Mouse (Mus musculus): Measurements from ENCODE around the gene Cask.

Cask gene

DNA sequence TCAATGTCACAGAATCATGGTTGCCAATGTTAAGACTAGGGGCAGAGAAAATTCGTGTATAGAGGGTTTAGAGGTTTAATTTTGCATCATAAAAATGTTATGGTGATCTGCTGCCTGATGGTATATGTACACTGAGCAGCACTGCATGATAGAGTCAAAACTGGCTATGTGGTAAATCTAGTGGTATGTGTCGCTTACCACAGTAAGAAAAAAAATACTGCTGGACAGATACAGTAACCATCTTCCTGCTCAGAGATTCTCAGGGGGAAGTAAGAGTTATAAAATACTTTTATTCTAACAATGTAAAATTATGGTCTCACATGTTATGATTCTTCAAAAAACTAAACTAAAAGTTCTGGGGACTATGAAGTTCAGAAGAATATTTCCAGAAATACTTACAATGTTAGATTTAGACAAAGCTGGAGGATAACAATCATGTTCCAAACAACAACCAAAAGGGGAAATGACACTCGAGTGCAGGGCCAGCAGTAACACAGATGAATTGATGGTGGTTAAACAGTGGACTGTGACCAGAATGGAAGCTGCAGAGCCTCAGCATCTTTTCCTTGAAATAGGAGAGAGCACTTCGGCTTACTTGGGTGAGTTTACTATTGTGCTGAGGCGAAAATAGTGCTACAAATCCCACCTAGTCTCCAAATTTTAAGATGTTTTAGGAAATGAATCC is 219.4 kb downstream of the Cask start, which contains the start of gene Gpr34:
Gene Gpr34 (plus strand): TSS at position 491 of the 685 bp plus-strand sequence.
- DNase-seq (ENCODE audit: low spot score), result no peak

DNA sequence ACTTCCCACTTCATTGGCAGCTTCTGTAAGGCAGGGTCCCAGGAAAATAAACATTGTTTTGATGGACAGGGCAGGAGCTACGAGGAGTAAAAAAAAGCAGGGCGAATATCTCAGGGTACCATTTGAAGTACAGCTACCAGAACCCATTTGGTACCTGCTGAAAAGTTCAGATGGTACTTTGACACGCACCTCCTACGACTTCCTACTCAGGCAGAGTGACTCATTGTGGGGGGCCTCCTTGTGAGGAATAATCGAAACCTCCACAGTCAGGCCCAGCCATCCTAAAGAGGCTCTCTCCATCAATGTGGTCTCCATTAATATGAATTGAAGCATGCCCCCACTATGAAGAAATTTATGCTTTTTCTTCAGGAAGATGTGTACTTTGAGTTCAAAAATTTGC is 228.5 kb downstream of the Cask start:
- DNase-seq (ENCODE audit: low spot score), result no peak

DNA sequence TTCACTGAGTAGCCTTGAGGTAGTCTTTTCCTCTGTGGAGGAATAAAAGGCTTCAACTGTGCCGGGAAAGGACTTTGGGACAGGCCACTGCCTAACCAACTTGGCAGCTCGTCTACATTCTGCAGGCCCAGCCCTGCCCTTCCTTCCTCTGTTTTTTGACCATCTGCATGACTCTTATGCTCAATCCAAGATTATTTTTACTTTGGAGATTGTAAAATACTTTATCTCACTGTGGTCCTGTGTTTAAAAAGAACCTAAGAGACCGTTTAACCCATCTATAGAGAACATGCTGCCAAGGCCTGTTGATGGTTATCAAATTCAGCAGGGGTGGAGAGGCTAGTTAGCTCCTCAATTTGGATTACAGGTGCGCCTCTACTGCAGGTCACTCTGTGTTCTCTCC is 229.7 kb downstream of the Cask start:
- no peak for DNase-seq (ENCODE audit: low spot score)

DNA sequence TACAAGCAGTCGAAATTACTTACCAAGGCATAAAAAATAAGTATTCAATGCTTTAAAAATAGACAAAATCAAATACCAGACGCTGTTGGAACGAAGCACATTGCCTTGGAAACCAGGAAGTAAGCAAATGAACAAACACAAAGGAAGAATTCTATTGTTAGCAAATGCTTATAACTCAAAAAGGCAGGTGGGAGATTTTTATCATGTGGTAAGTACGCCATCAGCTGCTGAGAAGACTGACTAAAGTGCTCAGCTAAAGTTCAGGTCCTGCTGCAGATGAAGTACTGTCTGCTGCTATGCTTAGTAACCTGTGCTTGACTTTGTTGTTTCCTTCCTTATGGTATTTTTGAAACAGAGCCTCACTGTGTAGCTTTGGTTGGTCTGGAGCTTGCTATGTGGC is 232.7 kb downstream of the Cask start:
- DNase-seq (ENCODE audit: low spot score), result no peak

DNA sequence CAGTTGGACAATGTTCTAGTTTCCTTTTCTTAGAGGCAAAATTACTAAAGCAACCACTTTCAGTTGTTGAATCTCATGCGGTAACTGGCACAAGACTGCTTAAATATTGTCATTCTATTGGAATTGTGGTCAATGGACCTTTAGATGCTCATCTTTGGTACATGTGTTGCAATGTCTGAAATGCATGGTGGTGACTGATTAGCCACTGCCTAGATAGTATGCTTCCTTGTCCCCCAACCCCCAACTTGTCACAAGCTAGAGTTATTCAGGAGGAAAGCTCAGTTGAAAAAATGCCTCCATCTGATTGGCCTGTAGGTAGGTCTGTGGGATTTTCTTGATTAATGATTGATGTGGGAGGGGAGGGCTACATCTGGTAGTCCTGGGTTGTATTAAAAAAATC is 233.9 kb downstream of the Cask start:
- DNase-seq (ENCODE audit: low spot score), result no peak

DNA sequence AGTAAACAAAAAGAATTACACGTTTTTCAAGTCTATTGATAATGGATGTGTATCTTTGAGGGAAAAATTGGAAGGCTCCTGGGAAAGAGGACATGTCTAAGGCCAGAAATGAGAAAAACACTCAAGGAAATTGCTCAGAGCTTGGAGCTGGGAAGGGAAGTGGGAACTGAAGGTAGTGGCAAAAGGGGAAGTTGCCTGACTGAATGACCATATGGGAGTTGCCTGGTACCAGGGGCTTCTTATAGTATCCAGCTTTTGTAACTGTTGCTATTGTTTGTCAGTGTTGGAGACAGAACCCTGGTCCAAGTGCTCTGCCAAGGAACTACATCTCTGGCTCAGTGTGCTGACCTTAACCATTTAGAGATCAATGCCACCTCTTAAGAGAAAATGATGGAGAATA is 234.4 kb downstream of the Cask start:
- no peak for DNase-seq (ENCODE audit: low spot score)

DNA sequence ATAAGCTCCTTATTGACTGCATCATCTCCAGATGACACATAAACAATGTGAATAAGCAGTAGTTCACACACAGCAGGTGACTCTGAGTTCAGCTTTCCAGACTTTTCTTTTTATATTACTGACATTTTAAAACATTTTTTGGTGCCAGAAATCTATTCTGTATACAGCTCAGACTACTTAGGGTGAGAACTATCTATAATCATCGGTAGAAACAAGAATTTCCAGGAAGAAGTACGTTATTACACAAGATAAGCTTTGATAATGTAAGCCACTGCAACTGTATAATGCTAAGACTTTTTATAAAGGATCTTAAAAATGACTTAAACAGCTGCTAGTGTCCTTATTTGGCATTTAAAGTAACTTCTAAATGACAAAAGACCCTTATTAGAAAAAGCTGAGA is 239.1 kb downstream of the Cask start:
- DNase-seq (ENCODE audit: low spot score), result no peak

DNA sequence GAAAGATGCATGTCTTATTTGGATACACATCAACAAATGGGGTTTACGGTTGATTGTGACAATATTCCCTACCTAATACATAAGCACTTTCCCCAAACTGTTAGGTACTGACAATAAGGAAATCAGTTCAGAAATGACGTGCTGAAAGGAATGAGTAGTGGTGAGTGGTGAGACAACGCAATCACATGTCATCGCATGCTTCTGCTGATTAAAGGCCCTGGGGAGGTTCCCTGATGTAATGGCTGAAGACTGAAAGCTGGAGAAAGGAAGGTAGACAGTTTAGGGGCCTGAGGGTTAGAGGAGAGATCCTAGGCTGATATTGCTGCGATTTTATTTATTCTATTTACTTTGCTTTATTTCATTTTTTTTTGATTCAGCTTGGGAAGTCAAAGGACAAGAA is 240.1 kb downstream of the Cask start:
- DNase-seq (ENCODE audit: low spot score), result no peak

DNA sequence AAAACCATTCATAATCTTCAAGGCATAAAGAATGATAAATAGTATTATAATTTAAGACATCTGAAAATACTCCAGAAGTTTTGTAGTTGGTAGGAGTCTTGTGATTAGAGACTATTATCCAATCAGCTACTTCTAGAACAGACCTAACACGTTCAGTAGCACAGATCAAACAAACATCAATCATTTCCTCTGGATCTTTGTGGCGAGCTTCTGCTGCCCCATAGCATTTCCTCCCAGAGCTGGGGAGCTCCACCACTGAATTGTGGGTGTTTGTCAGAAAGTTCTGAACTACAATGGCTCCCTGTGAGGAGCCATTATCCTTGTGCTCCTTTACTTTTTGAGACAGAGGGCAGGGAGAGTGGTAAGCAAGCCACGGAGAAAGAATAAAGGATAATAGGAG is 243.4 kb downstream of the Cask start:
- no peak for DNase-seq (ENCODE audit: low spot score)

DNA sequence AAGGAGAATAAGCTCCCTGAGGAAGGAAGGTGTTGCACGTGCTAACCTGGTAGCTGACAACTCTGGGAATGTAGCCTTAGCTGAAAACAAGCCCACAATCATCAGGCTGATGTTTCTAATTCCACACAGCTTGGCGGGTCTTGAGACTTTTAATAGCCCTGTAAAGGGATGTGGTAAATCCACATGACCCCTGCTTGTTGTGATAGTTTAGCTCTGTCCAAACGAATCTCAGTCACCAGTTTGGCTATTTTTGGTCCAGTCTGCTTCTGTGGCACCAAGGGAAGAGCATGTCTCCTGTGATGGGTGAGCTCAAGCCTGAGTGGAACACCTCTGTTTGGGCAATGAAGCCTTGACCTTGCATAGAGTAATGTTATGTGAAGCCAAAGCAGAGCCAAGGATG is 244.4 kb downstream of the Cask start:
- no peak for DNase-seq (ENCODE audit: low spot score)

DNA sequence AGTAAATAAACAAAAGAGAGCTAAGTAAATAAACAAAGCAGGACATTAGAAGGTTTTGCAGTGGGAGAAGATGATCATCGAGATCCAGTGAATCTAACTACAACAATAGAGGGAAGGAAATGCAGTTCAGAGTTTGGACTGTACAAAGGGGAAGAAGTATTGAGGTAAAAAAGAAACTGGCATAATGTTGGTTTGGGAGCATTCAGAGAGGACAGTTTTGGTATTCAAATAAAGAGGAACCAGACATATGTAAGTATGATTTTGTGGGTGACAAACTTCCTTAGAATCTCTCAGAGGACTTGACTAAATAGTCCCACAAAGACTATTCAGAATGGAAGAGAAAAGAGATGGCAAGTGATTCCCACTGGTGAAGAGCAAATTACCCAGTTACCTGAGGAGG is 251.2 kb downstream of the Cask start:
- no peak for DNase-seq (ENCODE audit: low spot score)

DNA sequence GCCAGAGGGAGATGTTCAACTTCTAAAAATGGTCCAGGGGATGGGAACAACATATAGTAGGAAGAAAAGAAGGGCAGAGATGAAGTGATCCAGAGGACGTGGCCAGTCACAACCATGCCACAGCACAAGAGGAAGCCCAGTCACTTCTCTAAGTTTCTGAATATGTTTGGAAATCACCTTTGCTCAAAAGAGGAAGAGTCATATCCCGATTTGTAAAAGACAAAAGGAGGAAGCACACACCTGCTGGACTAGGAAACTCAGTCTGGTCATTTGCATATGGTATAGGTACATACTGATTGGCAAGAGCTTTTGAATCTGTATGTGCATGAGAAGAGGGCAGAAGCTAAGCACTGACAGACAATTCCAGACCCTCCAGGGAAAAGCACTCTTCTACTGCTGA is 251.8 kb downstream of the Cask start:
- no peak for DNase-seq (ENCODE audit: low spot score)

DNA sequence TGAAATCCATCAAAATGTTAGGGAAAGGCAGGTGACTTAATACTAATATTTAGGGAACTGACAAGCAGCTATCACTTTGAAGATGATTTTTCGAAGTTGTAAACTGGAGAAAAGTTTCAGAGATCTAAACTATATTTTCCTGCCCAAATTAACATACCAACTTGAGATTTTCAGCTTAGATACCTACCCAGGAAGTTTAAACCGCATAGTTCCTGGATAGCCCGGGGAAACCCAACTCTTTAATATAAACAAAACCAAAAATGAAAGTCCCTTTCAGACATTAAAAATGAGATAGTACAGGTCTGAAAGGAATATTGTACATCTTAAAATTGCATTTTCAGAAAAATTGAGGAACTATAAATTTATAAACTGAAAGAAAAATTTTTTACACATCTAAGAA is 273.5 kb downstream of the Cask start:
- DNase-seq (ENCODE audit: low spot score), result no peak

DNA sequence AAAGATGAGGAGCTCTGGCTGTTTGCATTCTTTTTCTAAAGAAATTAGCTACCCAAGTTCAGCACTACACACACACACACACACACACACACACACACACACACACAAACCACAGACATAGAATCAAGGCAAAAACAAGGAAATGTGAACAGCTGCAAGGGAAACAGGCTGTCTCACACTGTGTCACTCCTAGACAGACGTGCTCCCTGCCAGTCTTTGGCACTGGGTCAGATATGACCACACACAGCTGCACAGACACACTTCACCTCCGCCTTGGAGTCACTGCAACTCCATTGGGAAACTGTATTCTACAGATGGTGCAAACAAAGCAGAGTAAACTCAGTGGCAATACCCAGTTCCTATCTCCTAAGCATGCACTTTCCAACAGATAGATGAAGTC is 274.6 kb downstream of the Cask start:
- no peak for DNase-seq (ENCODE audit: low spot score)

DNA sequence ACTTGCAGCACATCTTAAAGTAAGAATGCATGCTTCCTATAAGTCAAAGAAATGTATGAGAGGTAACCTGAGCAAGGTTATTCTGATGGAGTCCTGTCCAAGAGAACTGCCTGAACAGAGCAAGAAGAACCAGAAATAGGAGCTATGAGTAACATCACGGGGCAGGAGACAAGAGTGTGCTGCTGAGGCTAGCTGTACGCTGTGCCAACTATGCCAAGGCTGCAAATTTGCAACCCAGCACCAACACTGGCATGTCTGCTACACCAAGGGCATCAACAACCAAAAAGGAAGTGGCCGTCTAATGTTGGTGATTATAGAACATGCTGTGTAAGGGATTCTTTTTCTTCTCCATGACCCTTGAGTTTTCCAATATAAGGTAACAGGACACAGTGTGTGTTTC is 276.3 kb downstream of the Cask start:
- DNase-seq (ENCODE audit: low spot score), result no peak

DNA sequence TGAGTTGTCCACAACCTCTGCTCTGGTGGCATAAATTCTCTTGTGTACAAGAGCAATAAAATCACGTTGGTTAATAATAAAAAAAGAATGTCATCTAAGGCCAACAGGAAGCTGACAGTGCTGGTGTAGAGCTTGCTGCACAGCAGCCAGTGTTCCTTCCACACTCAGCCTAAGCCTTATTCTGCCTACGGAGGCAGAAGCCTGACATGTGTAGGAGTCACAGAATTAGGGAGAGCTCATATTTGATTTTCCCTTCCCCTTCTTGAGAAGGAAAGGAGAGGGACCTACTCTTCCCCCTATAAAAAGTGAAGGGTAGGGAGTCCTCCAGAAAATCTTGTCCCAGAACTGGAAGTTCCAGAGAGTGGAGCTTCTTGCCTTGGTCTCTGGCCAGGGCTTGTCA is 276.9 kb downstream of the Cask start:
- DNase-seq (ENCODE audit: low spot score), result no peak

DNA sequence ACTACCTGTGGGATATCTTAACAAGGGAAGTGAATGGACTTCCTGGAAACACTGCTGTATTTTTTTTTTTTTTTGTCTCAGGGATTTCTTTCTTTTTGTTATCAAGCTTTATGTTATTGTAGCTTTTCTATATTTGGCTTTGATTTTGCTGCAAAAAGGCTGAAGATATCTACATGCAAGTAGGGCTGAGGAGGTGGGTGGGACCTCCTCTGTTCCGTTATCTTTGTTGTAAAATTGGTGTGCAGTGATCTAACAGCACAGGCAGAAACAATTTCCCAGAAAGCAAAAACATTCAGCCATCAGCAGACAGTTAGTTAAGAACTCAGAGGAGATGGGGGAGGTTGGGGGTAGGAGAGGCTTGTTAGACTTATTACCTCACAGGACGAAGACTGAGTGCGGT is 296.7 kb downstream of the Cask start:
- no peak for DNase-seq (ENCODE audit: low spot score)

DNA sequence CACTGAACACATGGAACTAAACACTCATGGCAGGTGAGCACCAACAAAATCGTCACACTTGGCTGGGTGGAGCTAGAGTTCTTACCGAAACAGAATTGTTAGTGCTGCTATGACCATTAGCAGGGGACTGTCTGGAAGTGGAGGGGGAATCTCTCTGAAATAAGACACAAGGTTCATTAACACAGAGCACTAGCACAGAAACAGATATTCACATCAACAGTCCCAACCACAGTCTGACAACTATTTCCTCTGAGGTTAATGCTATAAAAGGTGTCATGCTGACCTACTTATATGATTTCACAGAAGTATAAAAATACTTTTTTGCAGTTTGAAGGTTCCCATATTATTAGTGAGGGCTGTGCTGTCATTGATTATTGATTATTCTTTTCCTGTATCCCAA is 298.9 kb downstream of the Cask start:
- no peak for DNase-seq (ENCODE audit: low spot score)

DNA sequence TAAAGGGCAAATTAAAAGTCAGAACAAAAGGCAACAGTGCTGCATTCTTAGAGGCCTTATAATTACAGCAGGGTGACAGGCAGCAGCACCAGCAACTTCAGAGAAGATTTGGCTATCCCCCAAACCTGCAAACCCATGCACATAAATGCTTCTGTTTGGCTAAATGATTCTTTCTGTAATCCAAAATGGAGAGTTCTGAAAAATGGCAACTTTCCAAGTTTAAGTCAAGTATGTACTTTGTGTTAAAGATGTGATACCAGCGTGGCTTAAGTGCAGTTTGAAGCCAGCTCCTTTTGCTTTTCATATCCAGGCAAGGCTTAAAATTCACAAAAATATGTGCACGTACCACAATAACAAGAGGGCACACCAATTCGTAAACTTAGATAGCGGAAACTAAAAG is 299.6 kb downstream of the Cask start:
- no peak for DNase-seq (ENCODE audit: low spot score)

DNA sequence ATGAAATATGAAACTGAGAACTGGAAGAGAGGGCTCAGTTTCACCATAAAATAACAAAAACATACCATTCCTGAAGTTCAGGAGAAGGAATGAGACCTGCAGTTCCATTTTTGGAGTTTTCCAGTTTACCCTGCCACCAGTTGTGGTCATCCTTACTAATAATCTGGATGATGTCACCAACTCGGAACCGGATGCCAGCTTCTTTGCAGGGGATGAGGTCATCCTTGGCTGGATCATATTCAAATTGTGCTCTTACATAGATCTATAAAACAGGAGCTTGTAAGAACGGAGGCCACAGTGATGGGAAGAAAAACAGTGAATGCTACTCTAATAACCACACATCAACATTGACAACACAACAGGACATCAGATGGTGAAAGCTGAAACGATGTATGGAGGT is 302.1 kb downstream of the Cask start:
- DNase-seq (ENCODE audit: low spot score), result peak; percentile 15

DNA sequence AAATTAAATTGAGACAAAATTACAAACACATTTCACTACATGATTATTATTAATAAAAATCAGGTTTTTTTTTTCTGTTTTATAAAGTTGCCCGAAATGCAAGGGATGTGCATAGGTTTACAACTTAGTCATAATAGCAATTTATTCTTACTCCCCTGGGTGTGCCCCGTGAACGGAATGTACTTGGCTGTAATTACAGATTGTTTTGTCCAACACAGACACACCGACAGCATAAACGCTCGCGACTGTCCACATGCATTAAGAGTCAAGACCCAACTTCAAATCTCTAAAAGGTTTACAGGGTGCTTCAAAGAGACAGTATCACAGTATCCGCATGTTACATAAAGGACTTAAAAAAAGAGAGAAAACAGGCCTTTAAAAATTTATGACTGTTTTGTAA is 329.9 kb downstream of the Cask start:
- no peak for DNase-seq (ENCODE audit: low spot score)

DNA sequence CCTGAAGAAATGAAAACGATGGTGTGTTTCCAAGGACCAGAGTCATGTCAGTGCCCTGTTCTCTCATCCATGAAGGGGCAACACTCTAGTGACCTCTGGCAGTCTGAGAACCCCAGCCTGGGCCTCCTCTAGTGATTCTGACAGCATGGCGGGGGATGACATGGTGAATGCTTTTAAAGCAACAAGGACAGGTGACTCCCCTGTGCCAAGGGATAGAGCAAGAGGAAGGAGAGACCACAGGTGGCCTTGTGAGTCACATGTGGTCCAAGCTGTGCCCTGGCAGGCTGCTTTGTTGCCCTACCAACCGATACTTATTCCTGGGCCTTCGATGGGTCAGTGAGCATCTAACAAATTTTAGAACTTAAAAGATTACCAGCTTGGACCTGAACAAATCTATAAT is 330.6 kb downstream of the Cask start:
- DNase-seq (ENCODE audit: low spot score), result no peak

DNA sequence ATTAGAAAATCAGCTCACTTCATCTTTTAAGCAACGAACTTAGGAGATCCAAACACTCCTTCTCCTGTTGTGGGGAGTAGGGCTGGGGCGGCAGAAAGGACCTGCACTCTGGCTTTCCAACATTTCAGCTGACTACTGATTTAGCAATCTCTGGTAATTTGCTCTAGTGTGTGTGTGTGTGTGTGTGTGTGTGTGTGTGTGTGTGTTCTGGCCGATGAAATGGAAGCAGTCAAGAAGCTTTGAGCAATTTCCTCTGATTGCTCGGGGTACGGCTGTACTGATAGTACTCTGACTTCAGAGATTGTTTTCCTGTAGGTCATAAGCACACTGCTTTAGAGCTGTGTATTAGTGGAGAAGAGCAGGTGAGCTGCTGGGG is 331.8 kb downstream of the Cask start:
- DNase-seq (ENCODE audit: low spot score), result no peak

DNA sequence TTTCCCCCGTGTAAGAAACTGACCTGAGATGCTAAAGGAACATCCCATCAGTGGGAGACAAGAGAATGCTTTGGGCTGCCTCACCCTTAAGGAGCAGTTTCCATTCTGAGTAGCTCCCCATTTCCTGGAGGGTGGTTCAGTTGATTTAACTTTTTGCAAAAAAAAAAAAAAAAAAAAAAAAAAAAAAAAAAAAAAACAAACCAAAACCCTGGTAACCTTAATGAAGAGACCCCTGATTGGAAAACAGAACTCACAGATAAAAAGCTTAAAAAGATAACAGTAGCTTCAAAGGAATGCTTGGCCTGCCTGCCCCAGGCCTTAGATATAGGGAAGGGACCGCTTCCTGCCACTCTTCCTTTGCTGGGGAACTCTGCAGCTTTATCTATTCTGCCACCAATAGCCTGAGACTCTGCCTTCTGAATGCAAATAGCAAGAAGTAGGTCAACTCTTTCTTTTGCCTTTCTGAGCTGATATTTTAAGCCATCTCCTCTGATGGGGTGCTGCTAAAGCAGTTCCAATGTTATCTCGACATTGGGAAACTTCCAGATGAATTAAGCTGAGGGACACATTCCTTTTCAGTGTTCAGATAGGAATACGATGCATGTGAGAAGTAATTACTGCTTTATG is 332.3 kb downstream of the Cask start:
- DNase-seq (ENCODE audit: low spot score), result no peak

All from MN1 (cell line).